ENCODE assay signal across 29 mouse cellular contexts in genomic region chr9:69394234-69394633, GRCm38 (mm10).
"Had no signal": no experiment of that assay in that cellular context is flagged by ENCODE, and none has a peak within 500 bp of the region (broad histone marks: within the 10 kb centered on the region; RNA-seq: fewer than 3 reads in every experiment).

No protein-coding gene starts in this region.

- H3K4me2 ChIP-seq: limb, embryonic 12.5 days; limb, embryonic 13.5 days; limb, embryonic 15.5 days; liver, embryonic 11.5 days; liver, embryonic 12.5 days; liver, embryonic 13.5 days; liver, embryonic 15.5 days; lung, embryonic 14.5 days; lung, embryonic 15.5 days; midbrain, embryonic 11.5 days; midbrain, embryonic 12.5 days; midbrain, embryonic 13.5 days; midbrain, embryonic 15.5 days had no signal

- H3K36me3 ChIP-seq: limb, embryonic 10.5 days; limb, embryonic 12.5 days; limb, embryonic 13.5 days; limb, embryonic 15.5 days; liver, embryonic 12.5 days; liver, embryonic 13.5 days; liver, embryonic 15.5 days; lung, embryonic 15.5 days; midbrain, embryonic 10.5 days; midbrain, embryonic 12.5 days; midbrain, embryonic 13.5 days; midbrain, embryonic 15.5 days had no signal

- DNase-seq: left cerebral cortex, postnatal 4 days; liver; liver, embryonic 13.5 days; liver, postnatal 0 days; lung, adult 18-20 months; lung, adult 2 months; lung, embryonic 14.5 days; lung, postnatal 10 days; lung, postnatal 14 days; lung, postnatal 36 days; lung, postnatal 4 days; midbrain, embryonic 14.5 days had no signal

- H3K27ac ChIP-seq: limb, embryonic 10.5 days; limb, embryonic 12.5 days; limb, embryonic 13.5 days; limb, embryonic 15.5 days; liver, embryonic 12.5 days; liver, embryonic 13.5 days; liver, embryonic 14.5 days; liver, embryonic 15.5 days; lung, embryonic 15.5 days; macrophage; midbrain, embryonic 10.5 days; midbrain, embryonic 12.5 days; midbrain, embryonic 13.5 days; midbrain, embryonic 15.5 days had no signal

- H3K4me3 ChIP-seq: limb, embryonic 10.5 days; limb, embryonic 12.5 days; limb, embryonic 13.5 days; limb, embryonic 15.5 days; liver, embryonic 12.5 days; liver, embryonic 13.5 days; liver, embryonic 15.5 days; lung, embryonic 15.5 days; megakaryocyte, embryonic 14.5 days; midbrain, embryonic 10.5 days; midbrain, embryonic 12.5 days; midbrain, embryonic 13.5 days; midbrain, embryonic 15.5 days; myocyte had no signal

- H3K27me3 ChIP-seq: limb, embryonic 12.5 days; limb, embryonic 13.5 days; limb, embryonic 15.5 days; liver, embryonic 12.5 days; liver, embryonic 13.5 days; liver, embryonic 15.5 days; lung, embryonic 15.5 days; megakaryocyte, embryonic 14.5 days; midbrain, embryonic 12.5 days; midbrain, embryonic 13.5 days; midbrain, embryonic 15.5 days had no signal

- H3K9ac ChIP-seq: limb, embryonic 12.5 days; limb, embryonic 13.5 days; limb, embryonic 15.5 days; liver, embryonic 12.5 days; liver, embryonic 13.5 days; liver, embryonic 14.5 days; liver, embryonic 15.5 days; liver, postnatal 0 days; lung, embryonic 14.5 days; lung, embryonic 15.5 days; midbrain, embryonic 12.5 days; midbrain, embryonic 13.5 days; midbrain, embryonic 15.5 days had no signal

- H3K9me3 ChIP-seq: limb, embryonic 10.5 days; limb, embryonic 12.5 days; limb, embryonic 13.5 days; limb, embryonic 15.5 days; liver, embryonic 12.5 days; liver, embryonic 13.5 days; liver, embryonic 15.5 days; lung, embryonic 15.5 days; midbrain, embryonic 10.5 days; midbrain, embryonic 12.5 days; midbrain, embryonic 13.5 days; midbrain, embryonic 15.5 days had no signal
